Mouse (Mus musculus) gastrocnemius, adult 8-10 months (tissue): ENCODE results near the gene Hist1h4f. TPM values are rescaled to one million over a fixed set of nuclear protein-coding genes. Genes with fewer than 3 reads are reported as not detected.
"Not testable (repeated sequence)": the region's sequence is repeated elsewhere in the genome, so short reads cannot be mapped to it uniquely, and the experiment has no call there.

Experiments
- DNase-seq, 2 experiments: peaks; one replicate each; pipeline ENCODE4 v3.0.0; 2022; ENCODE audit warnings: low spot score in 2 of 2
- total RNA-seq, 4 experiments: library from RNA; stranded (reverse); gene quantifications; 2 replicates each; pipeline ENCODE4 v1.2.4; 2022

Gene Hist1h4f
- total RNA-seq, 4 experiments from 2014 or later = 14.0 to 20.7 (median 16.1) TPM

DNA sequence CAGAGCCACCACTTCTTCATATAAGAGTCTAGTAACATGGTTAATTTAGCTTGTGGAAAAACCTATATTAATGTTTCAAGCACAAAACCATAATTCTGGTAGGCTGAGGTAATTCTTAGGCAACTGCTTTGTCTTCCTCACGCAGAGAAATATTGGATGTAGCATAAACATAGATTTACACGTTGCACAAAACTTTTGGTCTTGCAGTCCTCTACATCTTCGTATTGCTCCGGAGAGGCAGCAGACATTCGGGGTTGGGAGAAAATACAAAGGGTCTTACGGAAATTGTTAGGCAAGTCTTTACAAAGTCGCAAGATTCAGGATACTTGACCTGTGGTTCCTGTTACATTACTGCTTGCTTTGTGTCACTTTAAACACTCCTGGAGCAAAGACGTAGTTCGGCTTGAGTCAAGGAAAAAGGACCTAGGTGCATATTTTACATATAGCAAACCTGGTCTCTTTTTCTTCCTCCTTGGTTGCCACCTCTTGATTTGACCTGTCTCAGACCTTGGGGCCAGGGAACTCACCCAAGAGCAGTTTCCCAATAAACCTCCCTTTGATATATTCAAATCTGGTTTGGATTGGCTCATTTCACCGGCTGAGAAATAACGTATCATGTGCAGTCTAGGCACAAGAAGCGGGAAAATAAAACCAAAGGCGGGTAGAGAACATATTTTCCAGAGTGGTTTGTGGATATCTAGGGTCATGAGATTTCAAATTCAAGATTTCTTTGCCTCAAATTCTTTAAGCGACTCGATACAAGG lies 16.9 kb downstream of the Hist1h4f start:
- DNase-seq = no peak

DNA sequence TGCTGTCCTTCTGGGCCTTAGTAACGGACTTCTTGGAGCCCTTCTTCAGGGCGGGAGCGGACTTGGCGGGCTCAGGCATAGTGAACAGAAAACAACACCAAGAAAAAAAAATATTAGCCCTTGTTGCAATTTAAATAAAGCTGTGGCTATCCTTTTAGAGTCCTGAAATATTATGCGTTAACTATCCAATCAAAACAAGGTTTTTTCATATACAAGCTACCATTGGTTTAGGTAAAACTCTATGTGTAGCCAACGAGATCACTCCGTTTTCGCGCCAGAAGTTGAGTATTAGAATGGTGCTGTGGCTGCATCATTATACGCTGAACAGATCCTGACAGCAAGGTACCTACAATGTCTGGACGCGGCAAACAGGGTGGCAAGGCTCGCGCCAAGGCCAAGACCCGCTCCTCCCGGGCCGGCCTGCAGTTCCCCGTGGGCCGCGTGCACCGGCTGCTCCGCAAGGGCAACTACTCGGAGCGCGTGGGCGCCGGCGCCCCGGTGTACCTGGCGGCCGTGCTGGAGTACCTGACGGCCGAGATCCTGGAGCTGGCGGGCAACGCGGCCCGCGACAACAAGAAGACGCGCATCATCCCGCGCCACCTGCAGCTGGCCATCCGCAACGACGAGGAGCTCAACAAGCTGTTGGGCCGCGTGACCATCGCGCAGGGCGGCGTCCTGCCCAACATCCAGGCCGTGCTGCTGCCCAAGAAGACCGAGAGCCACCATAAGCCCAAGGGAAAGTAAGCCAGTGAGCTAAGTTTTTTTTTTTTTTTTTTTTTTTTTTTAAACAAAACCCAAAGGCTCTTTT lies 17.7 kb downstream of the Hist1h4f start, which contains the start of gene Hist1h2af:
TSS of gene Hist1h2af (plus strand) at position 347 of the 808 bp plus-strand sequence.
- not testable (repeated sequence) for DNase-seq

DNA sequence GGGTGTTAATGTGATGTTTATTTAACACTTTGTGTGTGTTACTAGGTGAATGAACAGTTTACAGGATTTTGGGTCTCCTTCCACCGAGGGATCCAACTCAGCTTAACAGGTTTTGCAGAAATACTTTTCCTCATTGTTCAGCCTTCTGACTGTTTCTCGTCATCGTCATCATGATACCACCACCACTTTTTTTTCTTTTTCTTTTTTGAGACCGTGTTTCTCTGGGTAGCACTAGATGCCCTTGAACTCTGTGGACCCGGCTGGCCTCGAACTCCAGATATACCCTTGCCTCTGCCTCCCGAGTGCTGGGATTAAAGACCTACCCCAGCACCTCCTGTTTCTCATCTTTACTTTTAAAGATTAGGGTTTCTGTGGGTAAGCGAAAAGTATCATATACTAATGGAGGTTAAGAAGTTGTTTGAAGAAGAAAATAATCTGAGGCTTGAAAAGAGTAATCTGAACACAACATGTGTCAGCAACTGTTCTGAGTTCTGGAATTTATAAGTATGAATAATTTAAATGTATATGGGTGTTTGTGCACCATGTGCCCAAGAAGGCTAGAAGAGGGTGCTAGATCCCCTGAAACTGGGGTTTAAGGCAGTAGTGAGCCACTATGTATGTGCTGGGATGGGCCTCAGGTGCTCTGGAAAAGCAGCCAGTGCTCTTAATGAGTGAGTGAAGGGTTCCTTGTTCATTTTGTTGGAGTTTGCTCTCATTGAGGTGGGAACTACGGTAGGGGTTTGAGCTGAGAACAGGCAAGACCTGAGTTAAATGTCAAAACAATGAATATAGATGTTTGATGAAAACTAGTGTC lies 19.0 kb downstream of the Hist1h4f start:
- no peak for DNase-seq

DNA sequence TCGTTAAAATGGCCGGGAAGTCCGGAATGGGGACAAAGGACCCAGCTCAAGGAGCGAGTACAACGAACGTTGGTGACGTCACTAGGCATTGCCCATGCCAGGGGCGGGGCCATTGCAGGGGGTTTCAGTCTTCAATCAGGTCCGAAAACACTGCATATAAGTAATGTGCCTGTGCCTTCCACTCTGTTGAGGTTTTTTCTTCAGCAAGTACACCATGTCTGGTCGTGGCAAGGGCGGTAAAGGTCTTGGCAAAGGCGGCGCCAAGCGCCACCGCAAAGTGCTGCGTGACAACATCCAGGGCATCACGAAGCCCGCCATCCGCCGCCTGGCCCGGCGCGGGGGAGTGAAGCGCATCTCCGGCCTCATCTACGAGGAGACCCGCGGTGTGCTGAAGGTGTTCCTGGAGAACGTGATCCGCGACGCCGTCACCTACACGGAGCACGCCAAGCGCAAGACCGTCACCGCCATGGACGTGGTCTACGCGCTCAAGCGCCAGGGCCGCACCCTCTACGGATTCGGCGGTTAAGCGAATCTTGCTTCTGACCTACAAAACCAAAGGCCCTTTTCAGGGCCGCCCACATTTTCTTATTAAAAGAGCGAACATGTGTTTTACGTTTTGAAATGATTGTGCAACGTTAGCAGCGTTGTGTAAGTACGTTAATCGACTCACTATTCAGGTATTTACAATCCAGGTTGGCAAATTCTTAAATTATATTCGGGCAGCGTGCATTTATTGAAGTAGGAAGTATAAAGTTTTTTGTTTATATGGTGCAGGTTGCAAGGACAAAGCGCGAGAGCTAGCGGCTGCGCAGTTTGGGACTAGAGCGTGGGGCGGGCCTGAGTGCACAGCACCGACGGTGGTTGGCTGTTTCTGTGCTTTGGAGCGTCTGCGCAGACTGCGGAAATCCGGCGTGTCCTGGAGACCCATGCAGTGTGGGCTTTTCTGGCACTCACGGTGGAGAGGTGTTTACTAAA lies 20.3 kb downstream of the Hist1h4f start, which contains the start of gene Hist1h4h:
TSS of gene Hist1h4h (plus strand) at position 150 of the 975 bp plus-strand sequence.
- DNase-seq = peak; percentile 85 to 88

DNA sequence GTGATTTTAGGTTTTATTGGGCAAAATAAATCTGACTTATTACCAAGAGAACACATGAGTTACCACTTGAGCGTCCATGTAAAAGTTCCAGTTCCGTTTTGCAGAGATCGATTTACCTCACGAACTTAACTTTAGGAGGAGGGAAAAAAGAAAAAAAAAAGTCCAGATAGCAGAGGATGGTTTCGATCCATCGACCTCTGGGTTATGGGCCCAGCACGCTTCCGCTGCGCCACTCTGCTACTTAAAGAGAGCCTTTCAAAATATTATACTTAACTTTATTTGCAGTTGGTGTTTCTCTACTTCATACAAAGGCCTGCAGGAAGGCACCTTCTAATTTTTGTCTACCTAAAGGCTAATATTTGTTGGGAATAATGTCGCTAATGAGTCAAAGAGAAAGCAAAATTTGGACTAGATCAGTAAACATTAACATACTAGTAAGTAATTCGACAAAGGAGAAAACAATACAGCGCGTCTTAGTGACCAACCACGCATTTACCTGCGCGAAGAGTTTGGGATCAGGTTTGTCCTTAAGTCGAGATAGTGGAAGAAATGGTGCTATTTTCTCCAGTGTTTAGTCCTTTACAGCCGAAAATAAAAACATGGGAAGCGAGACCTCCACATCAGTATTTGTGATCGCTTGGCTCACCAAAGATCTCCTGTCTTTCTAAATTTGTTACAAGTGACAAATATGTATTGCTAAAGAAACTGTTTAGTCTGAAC lies 21.1 kb downstream of the Hist1h4f start:
- DNase-seq = peak; percentile 47 to 65

DNA sequence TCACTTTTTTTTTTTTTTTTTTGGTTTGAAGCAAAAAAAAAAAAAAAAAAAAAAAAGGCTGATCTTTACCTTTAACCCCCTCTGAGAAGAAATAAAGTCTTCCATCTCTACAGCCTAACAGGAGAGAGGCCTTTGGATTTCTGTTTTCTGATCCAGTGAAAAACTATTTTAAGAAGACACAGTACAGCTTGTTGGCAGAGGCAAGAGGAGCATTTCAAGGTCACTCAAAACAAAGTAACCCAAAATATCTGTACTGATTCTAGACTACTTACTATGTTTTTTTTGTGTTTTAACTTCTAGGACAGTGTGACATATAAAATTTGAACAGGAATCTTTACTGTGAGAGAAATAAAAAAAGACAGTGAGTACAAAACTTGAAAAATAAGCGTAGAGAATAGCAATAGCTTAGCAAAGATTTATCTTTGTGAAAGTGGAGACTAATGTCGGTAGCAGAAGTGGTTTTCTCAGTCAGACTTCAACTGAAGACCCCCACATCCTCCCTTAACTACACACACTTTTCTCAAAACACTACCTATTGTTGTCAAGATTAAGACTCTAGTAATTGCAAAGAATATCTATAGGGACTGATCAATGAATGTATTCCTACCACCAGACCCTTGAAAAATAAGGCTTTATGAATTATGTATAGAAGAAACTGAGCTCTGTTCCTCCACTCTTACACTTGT lies 21.8 kb downstream of the Hist1h4f start:
- no peak for DNase-seq

DNA sequence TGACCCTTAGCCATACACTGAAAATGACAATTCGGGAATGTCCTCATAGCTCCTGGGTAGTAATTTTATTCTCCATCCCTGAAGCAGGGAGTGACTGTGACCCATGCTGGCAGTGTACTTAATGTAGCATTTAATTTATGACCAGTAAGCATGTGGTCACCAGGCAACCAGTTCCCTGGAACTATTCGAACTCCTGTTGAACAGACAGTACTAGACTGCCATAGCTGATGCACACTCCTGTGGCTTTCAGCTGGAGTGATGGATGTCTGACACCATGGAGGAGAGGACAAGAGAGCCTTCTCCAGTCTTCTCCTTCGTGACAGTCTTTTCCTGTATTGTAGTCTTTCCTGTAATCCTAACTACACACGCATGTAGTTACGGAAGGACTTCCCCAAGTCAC lies 22.4 kb downstream of the Hist1h4f start:
- DNase-seq = no peak

DNA sequence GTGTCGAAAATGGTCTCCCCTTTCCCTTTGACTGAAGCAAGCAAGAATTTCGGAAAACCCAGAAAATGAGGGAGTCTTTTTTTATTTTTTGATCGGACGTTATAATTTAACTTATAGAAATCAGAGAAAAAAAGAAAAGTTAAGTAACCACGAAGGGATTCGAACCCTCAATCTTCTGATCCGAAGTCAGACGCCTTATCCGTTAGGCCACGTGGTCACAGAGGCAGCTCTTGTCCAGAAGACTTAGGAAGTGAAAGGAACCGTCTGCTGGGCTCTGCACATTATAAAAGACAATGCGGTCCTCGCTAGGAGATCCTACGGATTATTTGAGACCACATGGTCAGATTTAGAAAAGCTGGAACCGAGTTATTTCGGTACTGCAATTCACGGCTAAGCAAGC lies 25.1 kb downstream of the Hist1h4f start:
- peak; percentile 74 to 80 for DNase-seq

DNA sequence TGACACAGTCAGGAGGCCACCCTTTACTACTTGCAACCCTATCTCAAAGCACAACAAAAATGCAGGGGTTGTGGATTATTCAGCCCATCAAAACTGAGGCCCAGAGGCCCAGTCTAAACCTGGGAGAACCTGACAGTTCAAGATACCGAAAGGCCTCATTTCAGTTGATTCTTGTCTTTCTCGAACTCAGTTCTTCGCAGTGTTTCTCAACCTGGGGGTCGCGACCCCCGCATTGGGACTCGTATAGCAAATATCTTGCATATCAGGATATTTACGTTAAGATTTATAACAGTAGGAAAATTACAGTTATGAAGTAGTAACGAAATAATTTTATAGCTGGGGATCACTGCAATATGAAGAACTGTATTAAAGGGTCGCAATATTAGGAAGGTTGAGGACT lies 25.5 kb downstream of the Hist1h4f start:
- DNase-seq = no peak

DNA sequence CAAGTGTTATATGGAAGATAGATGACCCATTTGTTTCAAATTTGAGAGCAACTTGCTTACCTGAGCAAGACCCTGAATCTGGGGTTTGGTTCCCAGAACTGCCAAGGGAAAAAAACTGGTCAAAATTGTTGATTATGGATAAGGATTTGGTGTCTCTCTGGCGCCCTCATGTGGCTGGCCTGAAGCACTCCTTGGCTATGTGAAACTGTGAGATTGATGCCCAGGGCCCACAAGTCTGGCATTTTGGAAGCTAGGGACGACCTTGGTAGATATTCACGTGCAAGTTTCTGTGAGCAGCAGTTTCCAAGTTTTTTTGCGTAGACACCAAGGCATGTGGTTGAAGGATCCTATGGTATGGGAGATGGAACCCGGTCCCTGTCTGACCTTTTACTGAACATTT lies 26.8 kb downstream of the Hist1h4f start:
- DNase-seq = peak; percentile 11 to 13

DNA sequence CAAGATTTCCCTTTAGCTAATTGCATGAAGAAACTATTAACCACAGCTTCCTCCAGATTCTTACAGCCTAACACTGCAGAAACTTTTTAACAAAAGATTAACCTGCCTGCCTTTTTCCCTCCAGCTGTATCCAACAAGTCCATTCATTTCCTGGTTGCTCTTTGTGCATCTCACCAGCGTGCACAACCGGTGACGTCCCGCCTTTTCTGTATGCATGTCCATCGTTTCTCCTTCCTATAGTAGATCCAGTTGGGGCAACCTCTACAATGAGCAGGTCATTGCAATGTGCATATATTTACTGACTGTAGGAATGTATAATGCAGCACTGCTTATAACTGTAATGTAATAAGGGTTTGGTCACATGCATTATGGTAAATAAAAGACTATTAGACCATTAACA lies 27.5 kb downstream of the Hist1h4f start:
- DNase-seq = no peak

DNA sequence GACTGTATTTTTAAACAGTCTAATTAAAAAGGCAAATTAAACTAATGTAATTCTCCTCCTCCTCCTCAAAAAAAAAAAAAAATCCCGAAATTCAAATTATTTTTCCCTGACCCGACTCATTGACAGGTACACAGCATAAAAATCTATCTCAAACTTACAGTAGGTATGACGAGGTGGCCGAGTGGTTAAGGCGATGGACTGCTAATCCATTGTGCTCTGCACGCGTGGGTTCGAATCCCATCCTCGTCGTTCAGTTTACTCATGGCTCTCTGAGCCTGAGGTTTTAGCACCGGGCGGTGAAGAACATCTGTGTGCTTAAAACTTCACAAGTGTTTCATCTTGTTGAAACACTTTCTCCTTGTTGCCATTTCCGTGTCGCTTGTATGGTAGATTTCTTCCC lies 29.7 kb downstream of the Hist1h4f start:
- peak; percentile 49 to 56 for DNase-seq

DNA sequence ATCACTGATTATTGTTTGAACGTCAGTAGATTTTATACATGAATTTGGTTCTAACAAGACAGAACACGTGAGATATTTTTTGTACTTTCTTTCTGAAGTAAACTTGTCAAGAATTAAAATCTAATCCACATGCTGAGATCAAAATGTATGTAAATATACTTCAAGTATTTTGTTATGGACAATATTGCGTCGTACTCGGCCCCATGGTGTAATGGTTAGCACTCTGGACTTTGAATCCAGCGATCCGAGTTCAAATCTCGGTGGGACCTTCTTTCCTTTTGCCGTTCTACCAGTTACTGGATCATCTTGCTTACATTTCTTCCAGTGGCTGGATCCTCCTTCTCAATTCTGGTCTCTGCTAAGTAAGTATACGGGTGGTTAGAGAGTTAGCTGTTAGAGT lies 32.0 kb downstream of the Hist1h4f start:
- peak; percentile 45 to 61 for DNase-seq

DNA sequence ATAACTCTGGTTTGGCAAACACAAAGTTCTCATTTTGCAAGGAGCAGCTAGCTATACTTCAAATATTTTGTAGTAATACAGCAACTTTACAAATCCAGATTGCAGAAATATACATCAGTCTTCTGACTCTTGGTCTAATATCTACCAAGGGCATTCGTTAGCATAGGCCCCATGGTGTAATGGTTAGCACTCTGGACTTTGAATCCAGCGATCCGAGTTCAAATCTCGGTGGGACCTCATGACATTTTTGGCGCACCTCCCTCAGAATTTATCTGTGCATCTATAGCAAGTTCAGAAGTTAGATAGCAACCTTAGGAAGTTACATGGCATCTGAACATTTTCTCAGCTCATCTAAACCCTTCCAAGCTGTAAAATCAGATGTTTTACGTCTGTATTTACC lies 32.6 kb downstream of the Hist1h4f start:
- DNase-seq = peak; percentile 43 to 63

DNA sequence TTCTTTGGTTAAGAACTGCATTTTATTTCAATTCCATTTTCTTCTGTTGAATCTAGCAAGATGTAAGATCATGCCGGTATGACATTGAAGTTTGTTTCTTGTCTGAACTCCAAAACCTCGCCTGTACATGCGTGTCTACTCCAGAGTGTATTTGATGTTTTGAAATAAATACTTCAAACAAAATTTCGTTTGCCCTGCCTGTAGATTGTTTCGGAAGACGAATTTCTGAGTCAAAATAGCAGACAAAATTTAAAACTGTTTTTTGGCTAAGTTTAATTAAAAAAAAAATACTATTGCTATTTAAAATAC lies 33.2 kb downstream of the Hist1h4f start:
- no peak for DNase-seq

DNA sequence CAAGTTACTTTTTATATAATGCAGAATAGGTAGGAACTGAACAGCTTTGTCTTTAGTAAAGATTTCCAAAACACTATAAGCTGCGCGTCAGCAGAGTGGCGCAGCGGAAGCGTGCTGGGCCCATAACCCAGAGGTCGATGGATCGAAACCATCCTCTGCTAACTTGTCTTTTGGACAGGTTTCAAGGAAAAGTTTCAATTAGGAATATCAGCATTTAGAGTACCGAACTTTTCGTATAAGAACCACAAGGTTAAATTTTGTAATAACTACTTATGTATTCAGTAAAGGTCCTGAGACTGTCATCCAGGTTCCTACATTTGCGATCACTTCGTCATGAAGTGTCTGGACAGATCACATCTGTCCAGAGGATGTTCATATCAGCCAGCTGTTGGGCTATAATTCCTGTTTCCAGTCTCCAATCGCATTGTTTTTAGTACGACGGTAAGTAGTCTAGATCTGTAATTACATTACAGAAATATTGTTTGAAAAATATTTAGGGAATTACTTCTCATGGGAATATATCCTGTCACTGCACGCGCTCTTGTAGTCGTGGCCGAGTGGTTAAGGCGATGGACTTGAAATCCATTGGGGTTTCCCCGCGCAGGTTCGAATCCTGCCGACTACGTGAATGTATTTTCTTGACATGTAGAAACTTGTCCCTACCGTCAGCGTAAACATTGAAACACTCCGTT lies 33.7 kb downstream of the Hist1h4f start:
- DNase-seq = peak; percentile 75 to 85

DNA sequence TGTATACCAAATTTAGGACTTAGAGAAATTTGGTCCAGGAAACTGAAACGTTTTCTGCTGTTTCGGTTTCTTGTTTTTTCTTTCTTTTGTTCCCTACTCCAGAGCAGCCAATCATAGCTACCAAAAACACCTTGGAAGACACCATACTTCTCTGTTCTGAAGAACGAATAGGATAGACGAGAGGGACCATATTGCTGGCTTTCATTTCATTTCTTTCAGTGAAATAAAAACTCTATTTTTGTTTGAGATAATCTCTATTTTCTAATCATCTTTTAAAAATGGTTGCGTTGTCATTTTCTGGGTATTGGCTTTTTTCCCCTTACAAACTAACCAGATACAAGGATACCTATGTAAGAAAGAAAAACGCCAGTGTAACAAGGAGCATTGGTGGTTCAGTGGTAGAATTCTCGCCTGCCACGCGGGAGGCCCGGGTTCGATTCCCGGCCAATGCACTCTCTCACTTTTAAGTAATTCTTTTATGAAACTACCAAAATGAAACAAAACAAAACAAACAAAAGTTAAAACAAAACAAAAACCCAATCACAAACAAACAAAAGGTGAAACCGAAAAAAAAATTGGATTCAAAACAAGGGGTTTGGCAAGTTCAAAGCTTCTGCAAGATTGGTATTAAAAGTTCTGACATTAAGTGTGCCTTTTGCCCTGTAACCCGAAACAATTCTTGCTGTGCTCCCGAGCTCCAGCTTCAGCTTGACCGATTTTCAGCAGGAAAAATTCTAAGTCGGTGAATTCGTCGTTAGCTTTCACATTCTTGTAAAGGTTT lies 34.4 kb downstream of the Hist1h4f start:
- DNase-seq = peak; percentile 48 to 60
